Mouse (Mus musculus): ENCODE measurements at regions not wholly inside any gene's neighbourhood (a gene's known extent, or its start where the extent isn't known, plus 50 kb on each side); places are given as distances from the start of the nearest gene placed in this dataset.

GRCm38 (mm10) chr16:30197351-30197750 is 69.9 kb downstream of the Cpn2 start:
- TF ChIP-seq POLR2A (IDR thresholded peaks at IDR 0.05; ENCODE audit: low read depth, low read length), result no peak
- no peak for TF ChIP-seq CTCF (IDR thresholded peaks at IDR 0.05; ENCODE audit: extremely low read depth, insufficient read depth, insufficient read length, insufficient replicate concordance)
